Mouse (Mus musculus) kidney, embryonic 14.5 days (tissue): ENCODE data around the gene Jmjd1c. TPM values are rescaled to one million over a fixed set of nuclear protein-coding genes. Genes with fewer than 3 reads are reported as not detected.

Experiments
- ATAC-seq: fragments of 200-750 bp; cut with Nextera tagmentation; 2 replicates; pipeline ENCODE4 v1.8.0; 2017; ENCODE audit warnings: moderate number of reproducible peaks, mild to moderate bottlenecking, moderate TSS enrichment, moderate library complexity; ENCODE audit not compliant: low FRiP score, low TSS enrichment
- H3K27ac ChIP-seq: fragments of 300-500 bp; sonication (generic); 2 replicates; pipeline ENCODE4 v1.5.1; 2014; ENCODE audit warnings: low read depth, mild to moderate bottlenecking, low read length, moderate library complexity, mixed read lengths
- H3K27me3 ChIP-seq: fragments of 300-500 bp; sonication (generic); 2 replicates; pipeline ENCODE4 v1.6.1; 2014; ENCODE audit warnings: mild to moderate bottlenecking, low read length; ENCODE audit not compliant: control insufficient read depth, insufficient read depth
- H3K36me3 ChIP-seq: fragments of 300-500 bp; sonication (generic); 2 replicates; pipeline ENCODE4 v1.6.1; 2014; ENCODE audit warnings: low read length, mixed read lengths; ENCODE audit not compliant: control insufficient read depth, insufficient read depth
- H3K4me1 ChIP-seq: fragments of 300-500 bp; sonication (generic); 2 replicates; pipeline ENCODE4 v1.6.1; 2014; ENCODE audit warnings: low read length, mixed read lengths; ENCODE audit not compliant: control insufficient read depth, insufficient read depth
- H3K4me2 ChIP-seq: fragments of 300-500 bp; sonication (generic); replicated peaks from 2 replicates; pipeline ENCODE4 v1.6.1; 2014; ENCODE audit warnings: low read depth, mild to moderate bottlenecking, low read length
- H3K4me3 ChIP-seq: fragments of 300-500 bp; sonication (generic); 2 replicates; pipeline ENCODE4 v1.5.1; 2014; ENCODE audit warnings: mild to moderate bottlenecking, low read length
- H3K9ac ChIP-seq: fragments of 300-500 bp; sonication (generic); 2 replicates; pipeline ENCODE4 v1.6.1; 2014; ENCODE audit warnings: low read depth, mild to moderate bottlenecking, low read length, moderate library complexity
- H3K9me3 ChIP-seq: fragments of 300-500 bp; sonication (generic); 2 replicates; pipeline ENCODE4 v1.6.1; 2016; ENCODE audit warnings: low read length; ENCODE audit not compliant: control insufficient read depth
- WGBS: fragments of 180-500 bp; shearing (Covaris S2); extraction: QIAGEN DNeasy Blood & Tissue Kit; methylation state at CpG from one replicate; pipeline ENCODE4 v1.1.7; 2014; 5-methylcytosine and 5-hydroxymethylcytosine counted together
- polyA plus RNA-seq: library from polyadenylated mRNA; unstranded; fragments of >200 nt; fragmentation: Nextera tagmentation; extraction: Ambion mirVana; gene quantifications from 2 replicates; pipeline ENCODE4 v1.2.1, GENCODE M21; 2014

Jmjd1c gene
- polyA plus RNA-seq, 1 experiment from 2014 or later, result 51.1 TPM

- H3K27ac ChIP-seq, result no peak overlapping the region
- no peak overlapping the region for H3K9ac ChIP-seq
- no peak overlapping the region for H3K4me3 ChIP-seq
- ATAC-seq, result no peak
- no peaks in the 10 kb centered on the region for H3K27me3 ChIP-seq
- H3K4me2 ChIP-seq, result no peak overlapping the region
- no peaks in the 10 kb centered on the region for H3K36me3 ChIP-seq
- WGBS, result 91% methylated on average over 3 of the region's 3 CpGs
- H3K4me1 ChIP-seq, result no peaks in the 10 kb centered on the region
- no peaks in the 10 kb centered on the region for H3K9me3 ChIP-seq
Observed at GRCm38 (mm10) chr10:67151766-67152165, 55.8 kb downstream of the Jmjd1c start.

GRCm38 (mm10) chr10:67154647-67155046 is 58.7 kb downstream of the Jmjd1c start:
- Histone ChIP-seq H3K4me1 (no peaks in the 10 kb centered on the region), H3K27ac (no peak overlapping the region), H3K4me3 (no peak overlapping the region), H3K9me3 (no peaks in the 10 kb centered on the region), H3K9ac (no peak overlapping the region), H3K27me3 (no peaks in the 10 kb centered on the region), H3K4me2 (no peak overlapping the region), H3K36me3 (peaks cover 3% of the 10 kb centered on the region; the same call in 1 of the 2 replicates)
- ATAC-seq, result no peak
- WGBS, result 94% methylated on average over 3 of the region's 3 CpGs

GRCm38 (mm10) chr10:67174049-67174448 is 78.1 kb downstream of the Jmjd1c start:
- Histone ChIP-seq H3K27ac (no peak overlapping the region), H3K36me3 (no peaks in the 10 kb centered on the region), H3K9ac (no peak overlapping the region), H3K4me2 (no peak overlapping the region), H3K4me3 (no peak overlapping the region), H3K9me3 (no peaks in the 10 kb centered on the region), H3K4me1 (0 out of 2 replicates have a peak, but pooled peaks cover 5% of the 10 kb centered on the region), H3K27me3 (no peaks in the 10 kb centered on the region)
- 93% methylated on average over 1 of the region's 1 CpGs for WGBS
- ATAC-seq, result no peak

- Histone ChIP-seq H3K4me1 (0 out of 2 replicates have a peak, but pooled peaks cover 5% of the 10 kb centered on the region), H3K36me3 (no peaks in the 10 kb centered on the region), H3K9ac (no peak overlapping the region), H3K27me3 (no peaks in the 10 kb centered on the region), H3K9me3 (no peaks in the 10 kb centered on the region), H3K4me3 (no peak overlapping the region), H3K4me2 (no peak overlapping the region), H3K27ac (no peak overlapping the region)
- ATAC-seq, result no peak
- WGBS, result 77% methylated on average over 7 of the region's 7 CpGs
Observed at GRCm38 (mm10) chr10:67176031-67176430, 80.1 kb downstream of the Jmjd1c start.

- no peaks in the 10 kb centered on the region for H3K9me3 ChIP-seq
- no peak overlapping the region for H3K9ac ChIP-seq
- H3K4me3 ChIP-seq, result no peak overlapping the region
- H3K27me3 ChIP-seq, result no peaks in the 10 kb centered on the region
- no peaks in the 10 kb centered on the region for H3K36me3 ChIP-seq
- H3K4me1 ChIP-seq, result peaks cover 5% of the 10 kb centered on the region; the same call in 1 of the 2 replicates
- no peak overlapping the region for H3K27ac ChIP-seq
- H3K4me2 ChIP-seq, result no peak overlapping the region
- no peak for ATAC-seq
- 79% methylated on average over 3 of the region's 3 CpGs for WGBS
Observed at GRCm38 (mm10) chr10:67176932-67177331, 81.0 kb downstream of the Jmjd1c start.

- ATAC-seq, result no peak
- H3K27me3 ChIP-seq, result no peaks in the 10 kb centered on the region
- H3K36me3 ChIP-seq, result no peaks in the 10 kb centered on the region
- H3K9me3 ChIP-seq, result no peaks in the 10 kb centered on the region
- H3K9ac ChIP-seq, result no peak overlapping the region
- no peak overlapping the region for H3K27ac ChIP-seq
- no peak overlapping the region for H3K4me3 ChIP-seq
- WGBS, result 79% methylated on average over 4 of the region's 4 CpGs
- no peak overlapping the region for H3K4me2 ChIP-seq
- peaks cover 5% of the 10 kb centered on the region; the same call in 1 of the 2 replicates for H3K4me1 ChIP-seq
Observed at GRCm38 (mm10) chr10:67177410-67177809, 81.5 kb downstream of the Jmjd1c start.

- Histone ChIP-seq H3K9ac (no peak overlapping the region), H3K4me3 (no peak overlapping the region), H3K36me3 (no peaks in the 10 kb centered on the region), H3K27ac (no peak overlapping the region), H3K4me2 (no peak overlapping the region), H3K27me3 (no peaks in the 10 kb centered on the region), H3K9me3 (no peaks in the 10 kb centered on the region), H3K4me1 (peaks cover 10% of the 10 kb centered on the region; the same call in 1 of the 2 replicates)
- 86% methylated on average over 8 of the region's 8 CpGs for WGBS
- no peak for ATAC-seq
Observed at GRCm38 (mm10) chr10:67180021-67180420, 84.1 kb downstream of the Jmjd1c start.

- H3K4me2 ChIP-seq, result no peak overlapping the region
- no peak overlapping the region for H3K9ac ChIP-seq
- H3K9me3 ChIP-seq, result no peaks in the 10 kb centered on the region
- no peaks in the 10 kb centered on the region for H3K27me3 ChIP-seq
- no peak overlapping the region for H3K4me3 ChIP-seq
- no peak for ATAC-seq
- no peaks in the 10 kb centered on the region for H3K36me3 ChIP-seq
- H3K27ac ChIP-seq, result no peak overlapping the region
- H3K4me1 ChIP-seq, result peaks cover 10% of the 10 kb centered on the region; the same call in 1 of the 2 replicates
- 62% methylated on average over 5 of the region's 5 CpGs for WGBS
Observed at GRCm38 (mm10) chr10:67180799-67181198, 84.9 kb downstream of the Jmjd1c start.

GRCm38 (mm10) chr10:67182651-67183050 is 86.7 kb downstream of the Jmjd1c start:
- Histone ChIP-seq H3K9ac (no peak overlapping the region), H3K9me3 (no peaks in the 10 kb centered on the region), H3K4me2 (no peak overlapping the region), H3K4me3 (no peak overlapping the region), H3K27ac (peak overlapping the region; percentile 8; the same call in 1 of the 2 replicates), H3K27me3 (no peaks in the 10 kb centered on the region), H3K36me3 (no peaks in the 10 kb centered on the region), H3K4me1 (peaks cover 7% of the 10 kb centered on the region; the same call in 1 of the 2 replicates)
- WGBS, result 36% methylated on average over 3 of the region's 3 CpGs
- ATAC-seq, result no peak
